Mouse (Mus musculus) olfactory bulb, adult 2 months (tissue): ENCODE results near the gene Mr1. TPM values are rescaled to one million over a fixed set of nuclear protein-coding genes. Genes with fewer than 3 reads are reported as not detected.

Experiments
- H3K27ac ChIP-seq: fragments of 200-500 bp; 2 replicates; pipeline ENCODE4 v1.5.1; 2012; ENCODE audit warnings: low read depth, low read length; ENCODE audit not compliant: insufficient read depth
- H3K4me1 ChIP-seq: fragments of 200-500 bp; 2 replicates; pipeline ENCODE4 v1.6.1; 2012; ENCODE audit warnings: low read length; ENCODE audit not compliant: control insufficient read depth, insufficient read depth
- H3K4me3 ChIP-seq: fragments of 200-500 bp; 2 replicates; pipeline ENCODE4 v1.5.1; 2012; ENCODE audit warnings: mild to moderate bottlenecking, low read depth, low read length, moderate library complexity; ENCODE audit not compliant: insufficient read depth
- CTCF ChIP-seq: fragments of 200-500 bp; IDR thresholded peaks from 2 replicates; pipeline ENCODE4 v1.5.1; 2012; ENCODE audit warnings: low read depth, mild to moderate bottlenecking, low read length, moderate library complexity; ENCODE audit not compliant: insufficient read depth
- POLR2A ChIP-seq: fragments of 200-500 bp; IDR thresholded peaks from 2 replicates; pipeline ENCODE4 v1.6.1; 2012; ENCODE audit warnings: mild to moderate bottlenecking, low read depth, low read length, moderate library complexity; ENCODE audit not compliant: insufficient read depth
- WGBS: fragments of 180-500 bp; shearing (Covaris S2); methylation state at CpG from one replicate; pipeline ENCODE4 v1.1.7; 2018; 5-methylcytosine and 5-hydroxymethylcytosine counted together
- polyA plus RNA-seq: library from polyadenylated mRNA; stranded (reverse); fragments of >200 nt; gene quantifications from 2 replicates; pipeline ENCODE4 v1.2.4, GENCODE M21; 2012; ENCODE audit warnings: low replicate concordance; ENCODE audit not compliant: missing spikeins, insufficient read depth, insufficient read length

Mr1 gene
- polyA plus RNA-seq, 1 experiment: not detected

DNA sequence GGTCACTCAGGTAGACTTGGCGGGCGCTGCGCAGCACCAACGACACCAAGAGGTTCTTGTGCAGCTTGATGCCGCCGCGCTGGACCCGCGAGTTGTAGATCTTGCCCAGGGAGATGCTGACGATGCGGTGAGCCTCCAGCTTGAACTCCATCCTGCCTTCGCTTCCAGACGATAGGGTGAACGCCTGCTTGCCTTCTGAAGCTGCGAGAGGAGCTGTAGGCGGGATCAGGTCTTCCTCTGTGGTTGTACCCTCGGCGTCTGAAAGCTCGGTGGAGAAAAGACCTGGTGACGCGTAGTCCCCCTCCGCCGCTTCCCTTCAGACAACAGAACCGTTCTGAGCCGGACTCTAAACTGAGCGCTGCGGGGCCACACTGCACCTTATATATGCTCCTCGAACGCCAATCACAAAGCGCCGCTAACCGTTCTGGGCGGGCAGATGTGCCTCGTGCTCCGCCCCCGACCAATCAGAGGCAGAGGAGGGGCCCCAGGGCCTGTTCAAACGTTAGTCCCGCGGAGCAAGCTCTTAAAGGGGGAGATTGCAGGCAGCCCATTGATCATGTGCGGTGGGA, 47.2 kb downstream of the Mr1 start, which contains the start of gene Ier5:
Gene Ier5, minus strand, starts transcription at position 357 of the 569 bp plus-strand sequence.
- WGBS: under 1% methylated on average over 40 of the region's 40 CpGs
- Histone ChIP-seq H3K4me1 (no peaks in the 10 kb centered on the region), H3K27ac (peak within 1 kb of the TSS; percentile 86), H3K4me3 (peak within 1 kb of the TSS; percentile 82)
- TF ChIP-seq POLR2A (peak; percentile 100), CTCF (no peak)

DNA sequence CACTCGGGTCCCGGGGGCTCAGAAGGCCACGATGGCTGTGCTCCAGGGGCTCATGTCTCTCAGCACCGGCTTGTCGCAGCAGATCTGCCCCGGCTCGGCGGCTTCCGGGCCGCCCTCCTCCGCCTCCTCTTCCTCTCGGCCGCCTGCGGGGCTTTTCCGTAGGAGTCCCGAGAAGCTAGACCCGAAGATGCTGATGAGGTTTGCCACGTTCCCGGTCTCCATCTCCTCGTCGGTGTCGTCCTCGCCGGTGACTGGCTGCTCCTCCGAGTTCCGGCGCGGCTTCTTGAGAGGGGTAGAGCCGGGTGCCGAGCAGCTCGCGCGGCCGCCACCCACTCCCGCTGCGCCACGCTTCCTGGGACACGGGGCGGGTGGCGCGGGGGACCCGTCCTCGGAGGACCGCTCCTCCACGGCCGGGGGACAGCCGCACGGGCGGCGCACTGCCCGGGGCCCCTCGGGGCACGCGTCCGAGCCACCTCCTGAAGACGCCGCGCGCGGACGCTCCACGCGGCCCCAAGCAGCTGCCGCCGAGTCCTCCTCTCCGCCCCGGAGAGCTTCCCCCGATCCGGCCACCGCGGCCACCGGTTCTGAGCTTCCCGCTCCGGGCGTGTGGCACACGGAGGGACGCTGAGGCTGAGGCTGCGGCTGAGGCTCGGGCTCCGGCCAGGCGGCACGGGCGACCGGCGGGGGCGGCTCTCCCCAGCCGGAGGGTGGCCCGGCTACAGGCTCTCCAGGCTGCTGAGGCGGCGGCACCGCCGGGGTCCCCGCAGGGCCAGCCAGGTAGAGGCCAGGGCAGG, 47.9 kb downstream of the Mr1 start:
- TF ChIP-seq CTCF (no peak), POLR2A (no peak)
- Histone ChIP-seq H3K27ac (peak overlapping the region; percentile 86), H3K4me3 (peak overlapping the region; percentile 82), H3K4me1 (peaks cover 4% of the 10 kb centered on the region)
- WGBS: under 1% methylated on average over 93 of the region's 93 CpGs

DNA sequence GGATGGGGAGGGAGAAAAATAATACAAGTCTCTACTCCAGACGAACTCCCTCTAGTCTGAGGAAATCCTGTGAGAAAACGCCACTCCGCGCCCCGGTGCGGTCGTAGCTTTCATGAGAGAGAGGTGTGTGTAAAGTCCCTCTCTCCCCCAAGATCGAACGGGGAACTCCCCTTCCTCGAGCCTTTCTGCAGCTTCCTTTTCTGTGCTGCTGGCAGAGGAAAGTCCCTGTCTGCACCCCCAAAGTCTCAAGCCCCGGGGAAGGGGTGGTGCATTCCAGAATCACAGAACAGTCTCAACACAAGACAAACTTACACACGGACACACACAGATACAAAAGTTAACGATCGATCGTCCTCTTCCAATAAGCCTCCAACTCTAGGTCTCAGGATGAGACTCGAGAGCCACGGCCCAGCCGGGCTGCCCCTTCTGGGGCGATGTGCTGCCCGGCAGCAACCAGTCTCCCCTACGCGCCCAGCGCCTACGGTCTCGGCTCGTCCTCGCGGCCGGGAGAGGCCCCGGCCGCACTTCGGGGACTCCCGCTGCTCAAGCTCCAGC, 48.6 kb downstream of the Mr1 start:
- Histone ChIP-seq H3K27ac (peak overlapping the region; percentile 86), H3K4me1 (peaks cover 10% of the 10 kb centered on the region), H3K4me3 (peak overlapping the region; percentile 82)
- WGBS: under 1% methylated on average over 33 of the region's 33 CpGs
- TF ChIP-seq POLR2A: no peak
- TF ChIP-seq CTCF: no peak

DNA sequence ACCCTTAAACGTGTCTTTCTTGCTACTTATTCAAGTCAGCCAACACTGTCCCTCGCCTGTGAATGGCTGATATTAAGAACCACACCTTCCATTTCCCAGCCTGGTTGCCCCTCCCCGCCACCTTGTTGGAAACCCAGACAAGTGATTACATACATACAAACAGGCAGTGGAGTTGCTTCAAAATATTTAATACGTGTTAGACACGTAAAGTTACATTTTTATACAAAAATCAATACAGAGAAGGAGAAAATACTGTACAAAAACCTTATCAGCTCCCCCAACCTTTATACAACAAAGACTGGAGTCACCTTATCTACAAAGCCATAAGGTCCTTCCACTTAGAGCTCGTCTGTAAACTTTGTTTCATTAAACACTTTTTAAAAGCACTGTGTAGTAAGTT, 49.3 kb downstream of the Mr1 start:
- H3K27ac ChIP-seq: peak overlapping the region; percentile 44; the same call in 1 of the 2 replicates
- peak overlapping the region; percentile 37 for H3K4me3 ChIP-seq
- H3K4me1 ChIP-seq: peaks cover 14% of the 10 kb centered on the region
- 17% methylated on average over 6 of the region's 6 CpGs for WGBS
- TF ChIP-seq CTCF (no peak), POLR2A (no peak)

DNA sequence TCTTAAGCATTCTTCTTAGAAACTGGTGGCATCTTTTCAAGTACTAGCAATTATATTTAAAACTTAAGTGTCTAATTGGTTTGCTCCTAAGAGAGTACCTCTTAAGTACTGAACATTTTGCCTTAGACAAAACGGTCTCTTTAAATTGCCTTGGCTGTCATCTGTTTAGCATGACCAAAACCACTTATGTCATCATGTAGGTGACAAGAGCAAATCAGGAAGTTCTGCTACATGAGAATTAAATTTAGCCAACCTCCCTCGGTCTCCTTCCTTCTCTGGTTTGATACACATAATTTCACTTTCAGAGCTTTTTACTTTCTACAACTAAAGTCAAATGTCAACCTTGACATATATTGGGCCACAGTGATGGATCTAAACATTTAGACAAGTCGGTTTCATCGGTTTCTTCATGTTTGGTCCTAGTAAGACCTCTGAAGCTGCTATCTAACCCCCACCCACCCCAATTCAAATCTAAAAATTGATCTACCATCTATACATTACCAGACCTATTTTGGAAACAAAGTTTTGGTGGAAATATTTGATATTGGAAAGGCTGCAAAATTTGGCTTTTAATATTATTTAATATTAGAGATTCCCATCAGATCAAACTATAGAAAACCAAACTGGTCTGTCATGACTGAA, 49.9 kb downstream of the Mr1 start:
- 61% methylated on average over 4 of the region's 4 CpGs for WGBS
- TF ChIP-seq CTCF (no peak), POLR2A (no peak)

DNA sequence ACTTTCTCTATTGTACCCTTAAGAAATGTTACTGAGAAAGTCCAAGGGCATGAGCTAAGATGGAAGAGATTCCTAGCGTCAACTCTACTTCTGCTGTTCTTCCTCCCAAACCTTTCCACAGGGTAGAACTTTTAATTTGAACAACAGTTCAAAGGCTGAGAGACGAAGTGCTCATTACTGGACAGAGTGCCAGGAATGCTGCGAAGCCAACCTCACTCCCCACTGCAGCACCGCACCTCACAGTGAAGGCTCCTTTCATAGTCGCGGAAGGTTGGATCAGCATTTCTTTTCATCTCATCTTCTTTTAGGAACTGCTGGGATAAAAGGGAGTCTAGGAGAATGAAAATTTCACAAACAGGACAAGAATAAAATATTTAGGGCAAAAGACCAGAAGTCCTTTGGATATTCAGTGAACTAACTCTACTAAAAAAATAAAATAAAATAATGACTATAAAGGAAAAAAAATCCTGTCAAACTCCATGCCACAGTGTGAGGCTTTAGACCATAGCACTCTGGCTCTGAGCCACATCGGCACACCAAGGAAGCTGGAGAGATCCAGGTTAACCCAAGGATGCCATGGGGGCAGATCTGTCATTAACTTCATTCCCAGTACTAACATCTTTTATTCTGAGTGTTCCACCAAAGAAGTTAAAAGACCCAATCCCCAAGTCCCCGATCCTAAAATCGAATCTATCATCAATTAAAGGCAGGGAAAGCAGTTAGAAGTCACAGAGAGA, 52.5 kb downstream of the Mr1 start:
- Histone ChIP-seq H3K4me3 (no peak overlapping the region), H3K4me1 (peaks cover 33% of the 10 kb centered on the region), H3K27ac (no peak overlapping the region)
- WGBS: 64% methylated on average over 9 of the region's 9 CpGs
- TF ChIP-seq POLR2A (no peak), CTCF (no peak)

More for the DNA sequence above, 49.9 kb downstream of the Mr1 start:
- Histone ChIP-seq H3K4me1 (peaks cover 20% of the 10 kb centered on the region), H3K27ac (no peak overlapping the region), H3K4me3 (no peak overlapping the region)

DNA sequence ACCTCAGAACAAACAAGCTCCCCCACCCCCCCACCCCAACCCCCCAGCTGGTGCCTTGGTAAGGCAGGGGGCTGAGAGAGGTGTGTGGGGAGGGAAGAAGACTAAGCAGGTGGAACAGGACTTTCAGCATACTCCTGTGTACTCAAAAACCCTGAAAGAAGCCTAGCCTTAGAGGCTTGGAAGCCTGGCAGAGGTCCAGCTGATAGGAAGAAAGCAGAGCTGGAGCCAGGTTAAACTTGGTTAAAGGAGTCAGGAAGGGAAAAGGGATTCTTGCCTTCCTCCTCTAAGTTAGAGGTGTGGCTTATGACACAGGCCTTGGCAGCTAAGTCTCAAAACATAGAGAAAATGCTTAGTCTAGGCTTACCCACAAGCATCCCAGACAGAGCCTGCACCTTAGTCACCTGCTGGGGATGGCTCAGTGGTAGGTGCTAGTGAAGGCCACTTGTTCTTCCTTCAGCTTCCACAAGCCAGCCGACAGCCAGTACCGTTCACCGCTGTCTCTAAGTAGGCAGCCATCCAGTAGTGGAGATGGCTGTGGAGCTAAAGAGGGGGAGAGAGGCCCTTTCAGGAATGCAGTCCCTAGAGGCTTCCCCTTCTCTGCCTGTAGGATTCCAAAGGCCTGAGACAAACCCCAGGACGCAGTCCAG, 53.3 kb downstream of the Mr1 start:
- H3K4me3 ChIP-seq: no peak overlapping the region
- peak overlapping the region; percentile 15; the same call in 1 of the 2 replicates for H3K27ac ChIP-seq
- WGBS: 42% methylated on average over 4 of the region's 4 CpGs

More for the DNA sequence above, 53.3 kb downstream of the Mr1 start:
- peaks cover 33% of the 10 kb centered on the region for H3K4me1 ChIP-seq
- TF ChIP-seq CTCF (no peak), POLR2A (no peak)
